Mouse (Mus musculus): ENCODE measurements around the gene Sox18.

Gene Sox18

GRCm38 (mm10) chr2:181646626-181647472 is 24.6 kb downstream of the Sox18 start:
- DNase-seq (ENCODE audit: low spot score in 2 of 2) = no peak

GRCm38 (mm10) chr2:181645666-181646065 is 25.8 kb downstream of the Sox18 start:
- no peak for DNase-seq (ENCODE audit: low spot score in 2 of 2)

GRCm38 (mm10) chr2:181644361-181644760 is 27.1 kb downstream of the Sox18 start:
- DNase-seq (ENCODE audit: low spot score in 2 of 2) = peak; percentile 18 to 54

- DNase-seq (ENCODE audit: low spot score in 2 of 2) = no peak
Measured at GRCm38 (mm10) chr2:181635865-181636264, 35.6 kb downstream of the Sox18 start.

GRCm38 (mm10) chr2:181632624-181633023 is 38.8 kb downstream of the Sox18 start:
- no peak for DNase-seq (ENCODE audit: low spot score in 2 of 2)

- no peak for DNase-seq (ENCODE audit: low spot score in 2 of 2)
Measured at GRCm38 (mm10) chr2:181628471-181628870, 43.0 kb downstream of the Sox18 start.

- DNase-seq (ENCODE audit: low spot score in 2 of 2) = peak in 1 of 2 experiments; percentile 10
Measured at GRCm38 (mm10) chr2:181623401-181623800, 48.0 kb downstream of the Sox18 start.

All from thymus, postnatal 10 days (tissue).